Mouse (Mus musculus) kidney, embryonic 16.5 days (tissue): ENCODE data around the gene Capn7. TPM values are rescaled to one million over a fixed set of nuclear protein-coding genes. Genes with fewer than 3 reads are reported as not detected.

Experiments used
- ATAC-seq: fragments of 200-750 bp; cut with Nextera tagmentation; 2 replicates; pipeline ENCODE4 v1.8.0; 2017; ENCODE audit warnings: moderate TSS enrichment; ENCODE audit not compliant: low FRiP score, low TSS enrichment
- H3K27ac ChIP-seq: fragments of 300-500 bp; sonication (generic); 2 replicates; pipeline ENCODE4 v1.5.1; 2014; ENCODE audit warnings: low read length
- H3K27me3 ChIP-seq: fragments of 300-500 bp; sonication (generic); 2 replicates; pipeline ENCODE4 v1.6.1; 2014; ENCODE audit warnings: low read length, control low read depth, mixed read lengths; ENCODE audit not compliant: insufficient read depth
- H3K36me3 ChIP-seq: fragments of 300-500 bp; sonication (generic); 2 replicates; pipeline ENCODE4 v1.6.1; 2014; ENCODE audit warnings: low read length, control low read depth, mixed read lengths; ENCODE audit not compliant: insufficient read depth
- H3K4me1 ChIP-seq: fragments of 300-500 bp; sonication (generic); 2 replicates; pipeline ENCODE4 v1.6.1; 2014; ENCODE audit warnings: low read length, control low read depth, mixed read lengths; ENCODE audit not compliant: insufficient read depth
- H3K4me2 ChIP-seq: fragments of 300-500 bp; sonication (generic); replicated peaks from 2 replicates; pipeline ENCODE4 v1.6.1; 2014; ENCODE audit warnings: low read depth, low read length
- H3K4me3 ChIP-seq: fragments of 300-500 bp; sonication (generic); 2 replicates; pipeline ENCODE4 v1.5.1; 2014; ENCODE audit warnings: mild to moderate bottlenecking, low read length
- H3K9ac ChIP-seq: fragments of 300-500 bp; sonication (generic); replicated peaks from 2 replicates; pipeline ENCODE4 v1.6.1; 2014; ENCODE audit warnings: low read length
- H3K9me3 ChIP-seq: fragments of 300-500 bp; sonication (generic); 2 replicates; pipeline ENCODE4 v1.6.1; 2016; ENCODE audit warnings: low read length, control low read depth
- WGBS: fragments of 180-500 bp; shearing (Covaris S2); extraction: QIAGEN DNeasy Blood & Tissue Kit; methylation state at CpG from one replicate; pipeline ENCODE4 v1.1.7; 2014; 5-methylcytosine and 5-hydroxymethylcytosine counted together
- polyA plus RNA-seq: library from polyadenylated mRNA; unstranded; fragments of >200 nt; fragmentation: Nextera tagmentation; extraction: Ambion mirVana; gene quantifications from 2 replicates; pipeline ENCODE4 v1.2.1, GENCODE M21; 2015

Gene Capn7
- polyA plus RNA-seq, 1 experiment from 2014 or later = 48.8 TPM

DNA sequence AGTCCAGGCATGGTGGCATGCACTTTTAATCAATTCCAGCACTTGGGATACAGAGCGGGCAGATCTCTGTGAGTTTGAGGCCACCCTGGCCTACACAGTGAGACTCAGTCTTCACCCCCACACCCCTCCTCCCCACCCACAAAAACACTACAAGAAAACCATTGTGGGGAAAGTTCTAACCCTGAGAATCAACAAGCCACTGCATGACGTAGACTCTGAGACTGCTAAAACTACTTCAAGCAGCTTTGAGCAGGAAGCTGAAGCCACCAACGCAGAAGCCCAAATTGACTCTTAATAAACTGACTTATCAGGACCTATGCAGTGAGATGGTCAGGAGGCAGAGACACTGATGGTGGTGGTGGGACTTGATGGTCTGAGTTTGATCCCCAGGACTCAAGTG is 62.8 kb downstream of the Capn7 start:
- peaks cover 7% of the 10 kb centered on the region; the same call in 1 of the 2 replicates for H3K9me3 ChIP-seq
- H3K36me3 ChIP-seq = peaks cover 7% of the 10 kb centered on the region; the same call in 1 of the 2 replicates
- H3K4me2 ChIP-seq = no peak overlapping the region
- ATAC-seq = no peak
- H3K4me3 ChIP-seq = no peak overlapping the region
- H3K27me3 ChIP-seq = no peaks in the 10 kb centered on the region
- H3K27ac ChIP-seq = no peak overlapping the region
- peaks cover 28% of the 10 kb centered on the region for H3K4me1 ChIP-seq
- WGBS = 93% methylated on average over 3 of the region's 3 CpGs
- H3K9ac ChIP-seq = no peak overlapping the region

DNA sequence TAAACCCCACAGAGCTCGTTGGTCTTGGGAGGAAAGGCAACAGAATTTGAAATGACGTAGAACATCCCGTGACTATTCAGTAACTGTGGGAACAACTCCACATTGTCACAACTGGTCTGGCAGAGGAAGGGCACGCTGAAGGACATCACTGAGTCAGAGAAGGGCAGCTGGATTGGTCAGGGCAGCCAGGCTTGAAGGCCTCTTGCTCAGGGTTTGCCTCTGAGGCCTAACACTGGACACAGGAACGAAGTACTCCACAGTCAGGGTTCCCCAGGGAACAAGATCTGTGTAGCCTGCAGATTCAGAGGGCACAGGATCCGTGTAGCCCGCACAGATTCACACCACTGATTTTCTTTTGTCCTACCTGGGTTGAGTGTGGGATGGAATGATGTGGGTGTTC is 63.8 kb downstream of the Capn7 start:
- no peak overlapping the region for H3K4me3 ChIP-seq
- no peak overlapping the region for H3K27ac ChIP-seq
- H3K4me1 ChIP-seq = peaks cover 32% of the 10 kb centered on the region
- H3K36me3 ChIP-seq = peaks cover 3% of the 10 kb centered on the region; the same call in 1 of the 2 replicates
- WGBS = 70% methylated on average over 7 of the region's 7 CpGs
- H3K27me3 ChIP-seq = no peaks in the 10 kb centered on the region
- H3K9ac ChIP-seq = no peak overlapping the region
- H3K9me3 ChIP-seq = peaks cover 4% of the 10 kb centered on the region; the same call in 1 of the 2 replicates
- 0 out of 2 replicates have a peak, but pooled peaks have one; percentile 25 for ATAC-seq
- no peak overlapping the region for H3K4me2 ChIP-seq

DNA sequence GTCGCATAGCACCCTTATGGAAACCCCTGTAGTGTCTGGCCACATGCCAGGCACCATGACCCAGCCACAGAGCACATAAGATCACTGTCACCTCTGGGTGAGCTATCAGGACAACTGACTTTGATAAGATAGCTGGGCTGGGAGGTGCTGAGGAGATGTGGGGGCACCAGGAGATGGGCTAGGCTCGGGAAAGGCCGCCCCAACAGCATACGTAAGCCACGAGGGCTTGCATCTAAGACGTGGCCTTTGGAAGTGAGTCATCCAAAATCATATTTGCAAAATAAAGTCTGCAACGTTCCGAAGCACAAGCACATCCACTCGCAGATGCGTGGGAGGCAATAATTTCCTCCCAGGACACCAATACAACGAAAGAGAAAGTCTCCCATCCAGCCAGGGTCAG is 64.5 kb downstream of the Capn7 start:
- Histone ChIP-seq H3K4me3 (no peak overlapping the region), H3K4me2 (no peak overlapping the region), H3K4me1 (peaks cover 32% of the 10 kb centered on the region), H3K27ac (no peak overlapping the region), H3K36me3 (no peaks in the 10 kb centered on the region), H3K9ac (no peak overlapping the region), H3K9me3 (no peaks in the 10 kb centered on the region), H3K27me3 (no peaks in the 10 kb centered on the region)
- WGBS = 63% methylated on average over 11 of the region's 11 CpGs
- ATAC-seq = no peak

DNA sequence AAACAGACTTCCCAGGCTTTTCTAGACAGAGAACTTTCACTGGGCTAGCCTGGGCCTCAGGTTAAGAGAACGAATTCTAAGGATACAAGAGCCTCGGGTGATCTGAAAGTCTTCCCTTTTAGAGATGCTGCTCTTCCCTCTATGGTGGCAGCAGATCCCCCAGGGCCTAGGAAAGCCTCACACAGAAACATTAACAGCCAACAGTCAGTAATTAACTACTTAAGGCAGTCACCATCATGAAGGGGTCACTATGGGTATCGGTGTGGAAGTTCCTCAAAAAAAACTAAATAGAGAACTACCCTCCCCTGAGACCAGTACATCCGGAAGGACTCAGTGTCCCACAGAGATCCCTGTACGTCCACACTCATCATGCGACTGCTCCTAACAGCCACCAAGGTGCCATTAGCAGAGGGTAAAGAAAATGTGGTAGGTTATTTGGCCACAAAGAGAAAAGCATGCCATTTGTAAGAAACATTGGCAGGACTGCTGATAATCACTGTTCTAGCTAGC is 65.5 kb downstream of the Capn7 start:
- 0 out of 2 replicates have a peak overlapping the region, but pooled peaks have one; percentile 7 for H3K27ac ChIP-seq
- H3K9me3 ChIP-seq = no peaks in the 10 kb centered on the region
- no peak for ATAC-seq
- H3K4me2 ChIP-seq = no peak overlapping the region
- H3K27me3 ChIP-seq = no peaks in the 10 kb centered on the region
- peaks cover 39% of the 10 kb centered on the region for H3K4me1 ChIP-seq
- H3K4me3 ChIP-seq = no peak overlapping the region
- no peaks in the 10 kb centered on the region for H3K36me3 ChIP-seq
- WGBS = 73% methylated on average over 6 of the region's 6 CpGs
- no peak overlapping the region for H3K9ac ChIP-seq

DNA sequence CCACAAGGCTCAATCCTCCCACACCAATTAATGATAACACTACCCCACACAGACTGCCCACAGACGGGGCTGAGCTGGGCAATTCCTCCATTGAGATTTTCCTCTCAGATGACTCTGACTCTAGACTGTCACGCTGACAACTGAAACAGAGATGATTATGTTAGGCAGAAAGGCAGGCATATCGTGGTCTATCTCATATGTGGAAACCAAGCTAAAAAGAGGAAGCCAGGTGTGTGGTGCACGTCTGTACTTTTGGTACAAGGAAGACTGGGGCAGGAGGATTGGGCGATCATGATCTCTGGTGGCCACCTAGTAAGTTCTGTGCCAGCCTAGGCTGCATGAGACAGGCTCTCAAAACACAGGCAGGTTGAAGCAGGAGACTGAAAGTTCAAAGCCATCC is 66.3 kb downstream of the Capn7 start:
- no peak overlapping the region for H3K9ac ChIP-seq
- ATAC-seq = no peak
- 75% methylated on average over 5 of the region's 5 CpGs for WGBS
- H3K36me3 ChIP-seq = no peaks in the 10 kb centered on the region
- H3K27ac ChIP-seq = no peak overlapping the region
- H3K4me2 ChIP-seq = no peak overlapping the region
- no peaks in the 10 kb centered on the region for H3K27me3 ChIP-seq
- no peaks in the 10 kb centered on the region for H3K9me3 ChIP-seq
- peaks cover 41% of the 10 kb centered on the region for H3K4me1 ChIP-seq
- H3K4me3 ChIP-seq = no peak overlapping the region

DNA sequence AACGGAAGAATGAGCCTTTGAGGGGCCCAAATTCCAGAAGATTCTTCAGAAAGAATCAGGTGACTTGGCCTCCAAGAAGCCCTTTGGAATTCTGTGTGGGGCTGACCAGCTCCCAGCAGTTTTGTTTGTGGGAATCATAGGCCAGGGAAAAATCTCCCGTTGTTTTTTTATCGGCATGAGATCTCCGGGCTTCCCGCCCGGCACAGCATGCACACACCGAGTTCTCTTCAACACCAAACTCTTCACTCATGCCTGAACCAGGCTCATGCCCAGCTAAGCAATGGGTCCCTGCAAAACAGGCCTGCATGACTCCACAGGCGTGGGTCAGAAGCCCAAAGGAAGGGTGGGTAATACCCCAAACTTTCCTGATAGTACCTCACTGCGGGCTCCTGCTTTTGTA is 67.1 kb downstream of the Capn7 start:
- Histone ChIP-seq H3K4me3 (no peak overlapping the region), H3K27ac (no peak overlapping the region), H3K9ac (no peak overlapping the region), H3K4me2 (no peak overlapping the region), H3K27me3 (no peaks in the 10 kb centered on the region), H3K36me3 (no peaks in the 10 kb centered on the region), H3K9me3 (no peaks in the 10 kb centered on the region), H3K4me1 (peaks cover 46% of the 10 kb centered on the region)
- ATAC-seq = no peak
- 78% methylated on average over 9 of the region's 9 CpGs for WGBS

DNA sequence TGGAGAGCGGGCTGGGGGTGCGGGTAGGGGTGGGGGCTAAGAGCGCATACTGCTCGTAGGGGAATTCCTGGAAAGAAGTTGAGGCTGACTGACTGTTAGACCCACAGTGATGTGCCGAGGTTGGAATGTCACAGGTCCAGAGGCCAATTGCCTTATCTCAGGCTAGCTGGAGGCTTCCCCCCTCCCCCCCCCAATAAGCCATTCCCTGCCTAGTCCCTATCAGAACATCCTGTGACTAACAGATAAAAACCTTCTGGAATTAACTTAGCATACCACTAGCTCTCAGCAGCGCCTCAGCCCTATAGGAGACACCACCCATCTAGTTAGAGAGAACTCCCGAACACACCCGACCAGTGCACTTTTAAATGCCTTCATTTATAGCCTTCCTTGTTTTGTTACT is 67.6 kb downstream of the Capn7 start:
- Histone ChIP-seq H3K4me1 (peaks cover 50% of the 10 kb centered on the region), H3K27ac (no peak overlapping the region), H3K4me3 (no peak overlapping the region), H3K36me3 (no peaks in the 10 kb centered on the region), H3K9ac (no peak overlapping the region), H3K27me3 (no peaks in the 10 kb centered on the region), H3K9me3 (no peaks in the 10 kb centered on the region), H3K4me2 (no peak overlapping the region)
- 69% methylated on average over 8 of the region's 8 CpGs for WGBS
- no peak for ATAC-seq

DNA sequence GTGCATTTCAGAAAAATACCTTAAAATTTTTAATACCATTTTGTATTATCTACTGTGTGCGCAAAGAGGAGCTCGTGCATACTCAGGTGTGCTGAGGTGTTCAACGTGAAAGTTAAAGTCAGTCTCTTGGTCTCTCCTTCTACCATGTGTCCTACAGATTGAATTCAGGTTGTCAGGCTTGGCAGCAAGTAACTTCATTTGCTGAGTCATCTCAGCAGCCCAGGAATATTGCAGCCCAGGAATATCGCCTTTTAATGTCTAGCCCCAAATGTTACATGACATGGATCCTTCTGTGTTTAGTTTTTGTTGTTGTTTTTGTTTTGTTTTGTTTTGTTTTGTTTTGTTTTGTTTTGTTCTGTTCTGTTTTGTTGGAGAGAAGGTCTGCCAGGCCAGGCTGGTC is 68.2 kb downstream of the Capn7 start:
- WGBS = 92% methylated on average over 4 of the region's 4 CpGs
- no peaks in the 10 kb centered on the region for H3K27me3 ChIP-seq
- no peak overlapping the region for H3K4me3 ChIP-seq
- no peaks in the 10 kb centered on the region for H3K9me3 ChIP-seq
- no peaks in the 10 kb centered on the region for H3K36me3 ChIP-seq
- H3K4me2 ChIP-seq = no peak overlapping the region
- no peak overlapping the region for H3K27ac ChIP-seq
- peaks cover 57% of the 10 kb centered on the region for H3K4me1 ChIP-seq
- ATAC-seq = no peak
- H3K9ac ChIP-seq = no peak overlapping the region

DNA sequence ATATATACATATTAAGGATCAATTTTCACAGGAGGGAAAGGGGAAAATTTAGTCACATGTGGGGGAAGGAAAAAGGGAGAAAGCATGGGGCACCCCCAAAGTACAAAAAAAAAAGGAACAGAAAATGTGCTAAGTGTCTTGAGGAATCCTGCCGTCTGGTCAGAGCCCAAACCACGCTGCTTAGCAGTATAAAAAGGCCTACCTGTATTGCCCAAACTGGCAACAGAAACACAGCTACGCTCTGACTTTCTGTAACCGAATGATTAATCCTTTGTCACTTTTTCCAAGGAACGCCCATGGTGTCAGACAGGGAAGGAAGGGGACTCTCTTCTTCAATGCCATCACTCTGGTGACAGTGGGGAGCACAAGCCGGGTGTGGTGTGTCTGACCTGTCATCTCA is 69.2 kb downstream of the Capn7 start:
- H3K4me3 ChIP-seq = no peak overlapping the region
- no peak for ATAC-seq
- no peaks in the 10 kb centered on the region for H3K9me3 ChIP-seq
- H3K4me1 ChIP-seq = peaks cover 58% of the 10 kb centered on the region
- no peak overlapping the region for H3K4me2 ChIP-seq
- H3K9ac ChIP-seq = no peak overlapping the region
- H3K36me3 ChIP-seq = no peaks in the 10 kb centered on the region
- no peak overlapping the region for H3K27ac ChIP-seq
- H3K27me3 ChIP-seq = no peaks in the 10 kb centered on the region
- WGBS = 84% methylated on average over 6 of the region's 6 CpGs

DNA sequence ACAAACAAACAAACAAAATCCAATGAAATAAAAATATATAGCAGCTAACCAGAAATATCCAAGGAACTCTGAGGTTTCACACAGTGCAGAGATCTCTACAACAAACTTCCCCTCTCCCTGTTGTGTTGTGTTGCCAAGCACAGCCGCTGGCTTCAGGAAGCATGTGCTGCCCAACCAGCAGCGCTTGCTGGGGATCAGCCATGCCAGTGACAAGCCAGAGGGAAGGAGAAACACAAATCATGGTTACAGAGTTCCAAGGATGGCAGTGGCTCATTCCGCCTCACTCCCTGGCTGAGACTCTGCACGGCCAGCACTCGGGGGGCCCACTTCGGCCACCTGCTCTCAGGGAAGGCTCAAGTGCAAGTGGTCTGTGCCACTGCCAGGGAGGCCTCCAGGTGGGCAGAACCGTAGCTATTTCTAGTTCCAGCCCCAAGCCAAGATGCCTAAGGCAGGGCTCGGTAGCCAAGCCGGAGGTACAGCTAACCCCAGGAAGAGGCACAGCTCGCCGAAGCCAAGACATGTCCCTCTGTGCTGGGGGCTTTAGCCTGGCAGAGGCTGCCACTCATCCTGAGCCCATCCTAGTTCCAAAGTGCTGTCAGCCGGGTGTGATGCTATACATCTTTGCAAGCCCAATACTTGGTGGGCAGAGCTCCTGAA is 69.8 kb downstream of the Capn7 start:
- Histone ChIP-seq H3K9me3 (no peaks in the 10 kb centered on the region), H3K4me3 (no peak overlapping the region), H3K27ac (peak overlapping the region; percentile 13; the same call in 1 of the 2 replicates), H3K4me2 (no peak overlapping the region), H3K36me3 (no peaks in the 10 kb centered on the region; the same call in 1 of the 2 replicates), H3K27me3 (no peaks in the 10 kb centered on the region), H3K9ac (peak overlapping the region; percentile 22; the same call in 1 of the 2 replicates), H3K4me1 (peaks cover 52% of the 10 kb centered on the region)
- 82% methylated on average over 12 of the region's 12 CpGs for WGBS
- ATAC-seq = no peak
